Mouse (Mus musculus): ENCODE results near the gene Dlg2. TPM values are rescaled to one million over a fixed set of nuclear protein-coding genes. Genes with fewer than 3 reads are reported as not detected.

Gene Dlg2
- polyA plus RNA-seq, 1 experiment = 0.01 TPM

DNA sequence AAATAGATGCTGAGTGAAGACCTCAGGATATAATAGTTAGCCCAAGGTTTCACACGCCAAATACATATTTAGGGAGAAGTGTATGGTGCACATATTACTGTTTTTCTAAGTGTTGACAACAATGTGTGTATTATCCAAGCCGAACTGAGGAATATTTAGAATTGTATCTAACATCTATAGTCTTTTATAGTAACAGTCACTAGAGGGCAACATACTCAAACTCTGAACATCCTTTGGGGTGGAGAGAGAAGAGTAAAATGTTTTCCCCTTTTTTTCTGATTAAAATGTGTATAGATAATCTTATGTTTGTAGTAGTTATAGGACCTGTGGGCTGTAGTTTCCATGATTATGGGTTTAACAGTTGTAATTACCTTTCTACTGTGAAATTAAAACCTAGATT lies 1629.0 kb downstream of the Dlg2 start:
- no peaks in the 10 kb centered on the region for H3K79me2 ChIP-seq (ENCODE audit: control insufficient read depth, insufficient read depth)
- H3K27me3 ChIP-seq (ENCODE audit: control insufficient read depth, insufficient read depth, insufficient read length) = peaks cover 4% of the 10 kb centered on the region
- H3K4me3 ChIP-seq (ENCODE audit: insufficient read depth, poor library complexity, severe bottlenecking) = no peak overlapping the region
- no peak overlapping the region for H3ac ChIP-seq (ENCODE audit: control insufficient read depth, insufficient read length, low read depth)
- no peaks in the 10 kb centered on the region for H3K36me3 ChIP-seq (ENCODE audit: control insufficient read depth, insufficient read depth)
- H3K79me3 ChIP-seq (ENCODE audit: low read depth) = no peaks in the 10 kb centered on the region
- TF ChIP-seq USF1 (IDR thresholded peaks at IDR 0.05; ENCODE audit: low read depth) (no peak), MYOD1 (IDR thresholded peaks at IDR 0.05; ENCODE audit: control insufficient read depth, insufficient read length, low read depth) (no peak), FOSL1 (IDR thresholded peaks at IDR 0.05; ENCODE audit: insufficient read depth, low read length, poor library complexity, severe bottlenecking) (no peak), CEBPB (IDR thresholded peaks at IDR 0.05; ENCODE audit: low read depth) (no peak), MAX (IDR thresholded peaks at IDR 0.05) (no peak), MYOG (IDR thresholded peaks at IDR 0.05; ENCODE audit: control insufficient read depth, extremely low read depth, insufficient read length) (no peak), CTCF (IDR thresholded peaks at IDR 0.05; ENCODE audit: control insufficient read depth, insufficient read depth, insufficient read length) (no peak)

- Histone ChIP-seq H3ac (ENCODE audit: control insufficient read depth, insufficient read length, low read depth) (no peak overlapping the region), H3K79me3 (ENCODE audit: low read depth) (no peaks in the 10 kb centered on the region), H3K36me3 (ENCODE audit: control insufficient read depth, insufficient read depth) (no peaks in the 10 kb centered on the region), H3K4me3 (ENCODE audit: insufficient read depth, poor library complexity, severe bottlenecking) (no peak overlapping the region), H3K79me2 (ENCODE audit: control insufficient read depth, insufficient read depth) (no peaks in the 10 kb centered on the region), H3K27me3 (ENCODE audit: control insufficient read depth, insufficient read depth, insufficient read length) (peaks cover 4% of the 10 kb centered on the region)
- TF ChIP-seq CTCF (IDR thresholded peaks at IDR 0.05; ENCODE audit: control insufficient read depth, insufficient read depth, insufficient read length) = no peak
- no peak for TF ChIP-seq FOSL1 (IDR thresholded peaks at IDR 0.05; ENCODE audit: insufficient read depth, low read length, poor library complexity, severe bottlenecking)
- TF ChIP-seq USF1 (IDR thresholded peaks at IDR 0.05; ENCODE audit: low read depth) = no peak
- TF ChIP-seq MYOG (IDR thresholded peaks at IDR 0.05; ENCODE audit: control insufficient read depth, extremely low read depth, insufficient read length) = no peak
- TF ChIP-seq CEBPB (IDR thresholded peaks at IDR 0.05; ENCODE audit: low read depth) = no peak
- TF ChIP-seq MYOD1 (IDR thresholded peaks at IDR 0.05; ENCODE audit: control insufficient read depth, insufficient read length, low read depth) = no peak
- TF ChIP-seq MAX (IDR thresholded peaks at IDR 0.05) = no peak
Observed at GRCm38 (mm10) chr7:92105956-92106355, 1629.5 kb downstream of the Dlg2 start.

DNA sequence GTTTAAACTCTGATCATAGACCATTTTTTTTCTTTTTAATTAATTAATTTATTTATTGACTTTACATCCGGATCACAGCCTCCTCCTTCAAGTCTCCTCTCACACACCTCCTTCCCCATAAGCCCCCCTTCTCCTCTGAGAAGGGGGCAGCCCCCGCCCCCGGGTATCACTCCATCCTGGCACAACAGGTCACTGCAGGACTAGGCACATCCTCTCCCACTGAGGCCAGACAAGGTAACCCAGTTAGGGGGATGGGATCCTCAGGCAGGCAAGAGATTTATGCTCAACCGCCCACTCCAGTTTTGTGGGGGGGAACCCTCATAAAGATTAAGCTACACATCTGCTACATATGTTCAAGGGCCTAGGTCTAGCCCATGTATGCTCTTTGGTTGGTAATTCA lies 1636.6 kb downstream of the Dlg2 start:
- no peaks in the 10 kb centered on the region for H3K79me3 ChIP-seq (ENCODE audit: low read depth)
- no peaks in the 10 kb centered on the region for H3K36me3 ChIP-seq (ENCODE audit: control insufficient read depth, insufficient read depth)
- H3K4me3 ChIP-seq (ENCODE audit: insufficient read depth, poor library complexity, severe bottlenecking) = no peak overlapping the region
- H3ac ChIP-seq (ENCODE audit: control insufficient read depth, insufficient read length, low read depth) = no peak overlapping the region
- H3K27me3 ChIP-seq (ENCODE audit: control insufficient read depth, insufficient read depth, insufficient read length) = no peaks in the 10 kb centered on the region
- H3K79me2 ChIP-seq (ENCODE audit: control insufficient read depth, insufficient read depth) = no peaks in the 10 kb centered on the region
- TF ChIP-seq FOSL1 (IDR thresholded peaks at IDR 0.05; ENCODE audit: insufficient read depth, low read length, poor library complexity, severe bottlenecking) = no peak
- no peak for TF ChIP-seq MYOG (IDR thresholded peaks at IDR 0.05; ENCODE audit: control insufficient read depth, extremely low read depth, insufficient read length)
- no peak for TF ChIP-seq MYOD1 (IDR thresholded peaks at IDR 0.05; ENCODE audit: control insufficient read depth, insufficient read length, low read depth)
- no peak for TF ChIP-seq MAX (IDR thresholded peaks at IDR 0.05)
- TF ChIP-seq CTCF (IDR thresholded peaks at IDR 0.05; ENCODE audit: control insufficient read depth, insufficient read depth, insufficient read length) = no peak
- no peak for TF ChIP-seq CEBPB (IDR thresholded peaks at IDR 0.05; ENCODE audit: low read depth)
- TF ChIP-seq USF1 (IDR thresholded peaks at IDR 0.05; ENCODE audit: low read depth) = no peak

DNA sequence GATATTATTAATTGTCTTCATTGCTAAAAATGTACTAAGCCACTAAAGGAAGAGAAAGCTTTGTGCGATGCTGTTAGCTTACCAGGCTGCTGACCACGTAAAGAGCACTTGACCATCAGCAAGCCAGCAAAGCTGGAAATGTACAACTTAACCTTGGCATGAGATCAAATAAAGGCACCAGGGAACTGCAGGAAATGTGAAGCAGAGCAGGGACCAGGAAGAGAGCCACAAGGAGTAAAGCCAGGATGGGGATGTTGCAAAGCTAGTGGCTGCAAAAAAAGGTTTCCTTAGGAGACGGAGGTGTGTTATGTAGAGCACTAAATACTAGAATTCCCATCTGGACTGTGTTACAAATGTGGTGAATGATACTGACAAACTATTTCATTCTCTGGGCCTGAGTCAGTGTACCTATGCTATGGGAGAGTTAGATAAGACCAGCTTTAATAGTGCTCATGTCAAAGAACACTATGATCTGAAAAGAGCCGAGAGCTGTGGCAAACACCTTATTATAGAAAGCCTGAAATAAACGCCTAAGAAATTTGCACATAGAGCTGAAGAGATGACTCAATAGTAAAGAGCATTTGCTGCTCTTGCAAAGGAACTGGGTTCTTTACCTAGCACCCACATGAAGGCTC lies 1638.9 kb downstream of the Dlg2 start:
- Histone ChIP-seq H3K27me3 (ENCODE audit: control insufficient read depth, insufficient read depth, insufficient read length) (no peaks in the 10 kb centered on the region), H3K79me2 (ENCODE audit: control insufficient read depth, insufficient read depth) (no peaks in the 10 kb centered on the region)

DNA sequence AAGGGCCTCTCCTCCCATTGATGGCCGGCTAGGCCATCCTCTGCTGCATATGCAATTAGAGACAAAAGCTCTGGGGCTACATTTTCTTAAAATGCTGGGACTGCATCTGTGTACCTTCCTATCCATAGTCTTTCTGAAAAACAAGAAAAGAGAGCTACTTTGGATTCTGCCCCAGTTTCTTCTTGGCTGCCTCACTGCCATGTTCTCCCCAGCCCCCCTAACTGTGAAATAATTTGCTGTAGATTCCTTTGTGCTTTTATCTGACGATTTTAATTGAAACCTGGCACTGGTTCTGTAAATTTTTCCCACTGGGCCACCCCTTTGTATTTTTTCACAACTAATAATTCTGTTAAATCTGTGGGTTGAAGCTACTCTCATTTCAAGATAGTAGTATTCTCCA lies 1646.8 kb downstream of the Dlg2 start:
- H3K4me3 ChIP-seq (ENCODE audit: insufficient read depth, poor library complexity, severe bottlenecking) = no peak overlapping the region
- TF ChIP-seq MAX (IDR thresholded peaks at IDR 0.05) = no peak
- no peak for TF ChIP-seq CTCF (IDR thresholded peaks at IDR 0.05; ENCODE audit: control insufficient read depth, insufficient read depth, insufficient read length)
- no peak for TF ChIP-seq FOSL1 (IDR thresholded peaks at IDR 0.05; ENCODE audit: insufficient read depth, low read length, poor library complexity, severe bottlenecking)
- TF ChIP-seq MYOD1 (IDR thresholded peaks at IDR 0.05; ENCODE audit: control insufficient read depth, insufficient read length, low read depth) = no peak
- no peak for TF ChIP-seq USF1 (IDR thresholded peaks at IDR 0.05; ENCODE audit: low read depth)
- no peak for TF ChIP-seq MYOG (IDR thresholded peaks at IDR 0.05; ENCODE audit: control insufficient read depth, extremely low read depth, insufficient read length)
- no peak for TF ChIP-seq CEBPB (IDR thresholded peaks at IDR 0.05; ENCODE audit: low read depth)
- H3ac ChIP-seq (ENCODE audit: control insufficient read depth, insufficient read length, low read depth) = no peak overlapping the region
- H3K36me3 ChIP-seq (ENCODE audit: control insufficient read depth, insufficient read depth) = no peaks in the 10 kb centered on the region
- no peaks in the 10 kb centered on the region for H3K27me3 ChIP-seq (ENCODE audit: control insufficient read depth, insufficient read depth, insufficient read length)
- H3K79me2 ChIP-seq (ENCODE audit: control insufficient read depth, insufficient read depth) = no peaks in the 10 kb centered on the region
- no peaks in the 10 kb centered on the region for H3K79me3 ChIP-seq (ENCODE audit: low read depth)

More for the DNA sequence above, 1638.9 kb downstream of the Dlg2 start:
- no peak overlapping the region for H3K4me3 ChIP-seq (ENCODE audit: insufficient read depth, poor library complexity, severe bottlenecking)
- H3K36me3 ChIP-seq (ENCODE audit: control insufficient read depth, insufficient read depth) = no peaks in the 10 kb centered on the region
- H3ac ChIP-seq (ENCODE audit: control insufficient read depth, insufficient read length, low read depth) = no peak overlapping the region
- TF ChIP-seq USF1 (IDR thresholded peaks at IDR 0.05; ENCODE audit: low read depth) (no peak), MAX (IDR thresholded peaks at IDR 0.05) (no peak), MYOD1 (IDR thresholded peaks at IDR 0.05; ENCODE audit: control insufficient read depth, insufficient read length, low read depth) (no peak), CEBPB (IDR thresholded peaks at IDR 0.05; ENCODE audit: low read depth) (no peak), CTCF (IDR thresholded peaks at IDR 0.05; ENCODE audit: control insufficient read depth, insufficient read depth, insufficient read length) (no peak), FOSL1 (IDR thresholded peaks at IDR 0.05; ENCODE audit: insufficient read depth, low read length, poor library complexity, severe bottlenecking) (no peak), MYOG (IDR thresholded peaks at IDR 0.05; ENCODE audit: control insufficient read depth, extremely low read depth, insufficient read length) (no peak)
- no peaks in the 10 kb centered on the region for H3K79me3 ChIP-seq (ENCODE audit: low read depth)

Data from C2C12 (cell line).